Mouse (Mus musculus) erythroblast, embryonic 14.5 days (primary cell): Measurements from ENCODE around the gene Nfe2l1.
"Not testable (repeated sequence)": the region's sequence is repeated elsewhere in the genome, so short reads cannot be mapped to it uniquely, and the experiment has no call there.

Experiments
- GATA1 ChIP-seq: IDR thresholded peaks from 2 replicates; pipeline ENCODE4 v1.6.1; 2012; ENCODE audit warnings: low read length, inconsistent platforms, mixed read lengths
- TAL1 ChIP-seq: IDR thresholded peaks from 3 replicates; pipeline ENCODE4 v1.6.1; 2012; ENCODE audit warnings: low read length, inconsistent platforms, mixed read lengths

- not testable (repeated sequence) for TF ChIP-seq GATA1, TAL1
Observed at GRCm38 (mm10) chr11:96784847-96785246, 44.9 kb downstream of the Nfe2l1 start.
